Mouse (Mus musculus): ENCODE measurements around the gene Akap6. TPM values are rescaled to one million over a fixed set of nuclear protein-coding genes. Genes with fewer than 3 reads are reported as not detected.

Akap6 gene
- total RNA-seq, 2 experiments from 2014 or later, result 178 to 181 TPM

- no peak for DNase-seq (ENCODE audit: extremely low spot score in 1 of 2, low spot score in 2 of 2)
- Histone ChIP-seq H3K4me3 (no peak overlapping the region), H3K27ac (no peak overlapping the region; the same call in 1 of the 2 replicates)
- no peak for TF ChIP-seq CTCF (IDR thresholded peaks at IDR 0.05)
- intact Hi-C loops (cut with DNase I), result no loop called here
These were observed 91.2 kb downstream of the Akap6 start for GRCm38 (mm10) chr12:52790350-52790768.

GRCm38 (mm10) chr12:52794131-52794530 is 94.9 kb downstream of the Akap6 start:
- intact Hi-C loops (cut with DNase I), result no loop called here

DNA sequence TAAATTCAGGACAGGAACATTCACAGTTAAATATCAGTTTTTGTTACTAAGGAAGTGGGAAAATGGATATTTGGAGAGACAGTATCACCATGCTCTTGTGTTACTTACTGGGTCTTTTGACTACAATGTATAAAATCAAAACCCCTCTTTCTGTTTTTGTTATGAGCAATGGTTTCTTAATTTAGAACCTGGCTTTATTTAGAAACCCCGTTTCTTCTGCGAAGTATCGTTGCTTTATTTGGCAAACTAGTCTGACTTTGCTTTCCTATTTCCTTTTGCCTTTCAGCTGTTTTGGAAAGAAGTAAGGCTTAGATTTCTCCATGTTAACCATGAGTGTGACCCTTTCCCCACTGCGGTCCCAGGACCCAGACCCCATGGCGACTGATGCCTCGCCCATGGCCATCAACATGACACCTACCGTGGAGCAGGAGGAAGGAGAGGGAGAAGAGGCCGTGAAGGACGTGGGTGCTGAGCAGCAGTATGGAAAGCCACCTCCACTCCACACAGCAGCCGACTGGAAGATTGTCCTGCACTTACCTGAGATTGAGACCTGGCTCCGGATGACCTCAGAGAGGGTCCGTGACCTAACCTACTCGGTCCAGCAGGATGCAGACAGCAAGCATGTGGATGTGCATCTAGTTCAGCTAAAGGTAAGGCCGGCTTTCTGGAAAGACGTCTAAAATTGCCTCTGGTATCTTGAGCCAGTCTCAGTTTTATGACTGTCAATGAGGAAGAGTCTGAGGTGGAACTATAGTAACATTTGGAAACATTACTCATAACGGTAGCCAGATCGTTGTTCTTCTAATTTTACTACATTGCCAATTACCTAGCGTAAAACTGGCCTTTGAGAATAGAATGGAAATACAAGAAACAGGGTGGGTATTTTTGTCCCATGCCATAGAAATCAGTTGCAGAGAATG is 96.6 kb downstream of the Akap6 start:
- intact Hi-C loops (cut with DNase I), result no loop called here
- TF ChIP-seq CTCF (IDR thresholded peaks at IDR 0.05), result no peak
- no peak overlapping the region for H3K4me3 ChIP-seq
- H3K27ac ChIP-seq, result peak overlapping the region; percentile 70
- DNase-seq (ENCODE audit: extremely low spot score in 1 of 2, low spot score in 2 of 2), result no peak

More at GRCm38 (mm10) chr12:52794131-52794530, 94.9 kb downstream of the Akap6 start:
- DNase-seq (ENCODE audit: extremely low spot score in 1 of 2, low spot score in 2 of 2), result no peak
- TF ChIP-seq CTCF (IDR thresholded peaks at IDR 0.05), result no peak
- H3K27ac ChIP-seq, result no peak overlapping the region
- H3K4me3 ChIP-seq, result no peak overlapping the region

DNA sequence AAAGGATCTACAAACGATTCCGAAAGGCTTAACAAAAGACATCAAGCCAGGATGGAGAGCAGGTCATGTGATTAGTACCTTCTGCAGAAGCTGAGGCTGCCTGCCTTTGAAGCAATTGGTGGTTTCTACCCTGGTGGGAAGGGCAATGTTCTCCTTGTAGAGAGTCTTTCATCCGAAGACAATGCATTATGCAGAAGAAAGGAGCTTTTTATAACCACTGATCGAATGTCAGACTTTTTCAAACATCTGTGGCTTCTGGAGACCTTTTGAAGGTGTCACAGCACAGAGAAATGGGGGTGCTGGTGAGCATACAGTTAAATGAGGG is 97.2 kb downstream of the Akap6 start:
- TF ChIP-seq CTCF (IDR thresholded peaks at IDR 0.05), result no peak
- intact Hi-C loops (cut with DNase I), result no loop called here
- Histone ChIP-seq H3K27ac (no peak overlapping the region), H3K4me3 (no peak overlapping the region)
- DNase-seq (ENCODE audit: extremely low spot score in 1 of 2, low spot score in 2 of 2), result no peak

GRCm38 (mm10) chr12:52799717-52800116 is 100.5 kb downstream of the Akap6 start:
- intact Hi-C loops (cut with DNase I), result no loop called here
- no peak for DNase-seq (ENCODE audit: extremely low spot score in 1 of 2, low spot score in 2 of 2)
- no peak overlapping the region for H3K4me3 ChIP-seq

DNA sequence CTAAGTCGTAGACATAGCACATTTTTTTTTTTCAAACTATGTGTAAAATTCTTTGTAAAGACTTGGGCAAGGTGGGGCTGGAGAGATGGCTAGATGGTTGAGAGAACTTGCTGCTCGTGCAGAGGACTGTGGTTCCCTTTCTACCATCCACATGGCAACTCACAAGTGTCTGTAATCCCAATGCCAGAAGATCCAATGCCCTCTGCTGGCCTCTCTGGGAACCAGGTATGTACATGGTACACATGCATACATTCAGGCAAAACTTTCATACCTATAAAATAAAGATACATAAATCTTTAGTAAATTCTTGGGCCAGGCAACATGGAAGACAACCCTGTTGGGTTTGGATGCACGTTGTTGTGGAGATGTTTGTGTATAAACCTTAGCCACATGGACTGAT is 107.1 kb downstream of the Akap6 start:
- intact Hi-C loops (cut with DNase I), result no loop called here
- DNase-seq (ENCODE audit: extremely low spot score in 1 of 2, low spot score in 2 of 2), result no peak
- Histone ChIP-seq H3K4me3 (no peak overlapping the region), H3K27ac (no peak overlapping the region)
- TF ChIP-seq CTCF (IDR thresholded peaks at IDR 0.05), result peak; percentile 30

More at GRCm38 (mm10) chr12:52799717-52800116, 100.5 kb downstream of the Akap6 start:
- H3K27ac ChIP-seq, result no peak overlapping the region
- no peak for TF ChIP-seq CTCF (IDR thresholded peaks at IDR 0.05)

- TF ChIP-seq CTCF (IDR thresholded peaks at IDR 0.05), result no peak
- peak; percentile 39 to 59 for DNase-seq (ENCODE audit: extremely low spot score in 1 of 2, low spot score in 2 of 2)
- intact Hi-C loops (cut with DNase I), result loop anchor here (10.0 kb wide), 1 partner anchor 114 kb away; no protein-coding TSS in a partner anchor
- Histone ChIP-seq H3K27ac (no peak overlapping the region), H3K4me3 (no peak overlapping the region)
These were observed 119.4 kb downstream of the Akap6 start for GRCm38 (mm10) chr12:52818588-52818987.

DNA sequence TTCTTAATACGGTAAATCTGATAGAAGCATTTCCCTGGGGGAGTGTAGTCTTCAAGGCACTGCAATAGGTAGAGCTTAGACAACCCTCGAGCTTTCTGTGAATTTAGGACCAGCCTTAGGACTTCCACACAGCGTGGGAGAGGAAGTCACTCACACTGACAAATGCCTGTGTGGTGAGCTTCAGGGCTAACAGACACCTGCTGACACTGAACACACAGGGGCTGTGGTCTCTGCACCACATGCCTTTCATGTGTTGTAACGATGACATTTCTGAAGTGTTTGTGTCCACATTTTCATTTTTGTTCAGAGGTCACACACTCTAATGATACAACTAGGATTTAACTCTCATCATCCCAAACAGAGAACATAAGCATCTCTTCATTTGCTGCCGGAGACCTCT is 125.6 kb downstream of the Akap6 start:
- H3K4me3 ChIP-seq, result no peak overlapping the region
- DNase-seq (ENCODE audit: extremely low spot score in 1 of 2, low spot score in 2 of 2), result no peak
- no peak overlapping the region for H3K27ac ChIP-seq
- no peak for TF ChIP-seq CTCF (IDR thresholded peaks at IDR 0.05)
- intact Hi-C loops (cut with DNase I), result no loop called here

GRCm38 (mm10) chr12:52828944-52829736 is 130.0 kb downstream of the Akap6 start:
- intact Hi-C loops (cut with DNase I), result no loop called here
- no peak for TF ChIP-seq CTCF (IDR thresholded peaks at IDR 0.05)
- DNase-seq (ENCODE audit: extremely low spot score in 1 of 2, low spot score in 2 of 2), result no peak
- H3K27ac ChIP-seq, result no peak overlapping the region
- no peak overlapping the region for H3K4me3 ChIP-seq

DNA sequence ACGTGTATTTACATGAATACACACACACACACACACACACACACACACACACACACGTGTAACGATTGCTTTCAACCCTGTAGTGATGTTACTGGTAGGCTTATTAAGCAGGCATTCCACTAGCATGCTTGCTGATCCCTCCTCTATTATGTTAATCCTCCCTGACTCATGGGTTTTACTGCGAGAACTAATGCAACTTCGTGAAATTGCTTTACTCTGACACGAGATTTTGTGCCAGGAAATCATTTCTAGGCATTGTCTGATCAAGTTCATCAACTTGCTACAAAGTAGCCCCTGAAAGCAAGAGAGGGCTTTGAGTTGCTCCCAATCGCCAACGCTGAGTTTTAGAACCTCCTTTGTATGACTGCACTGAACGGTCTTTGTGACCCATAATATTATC is 132.6 kb downstream of the Akap6 start:
- H3K4me3 ChIP-seq, result no peak overlapping the region
- intact Hi-C loops (cut with DNase I), result loop anchor here (2.0 kb wide), 6 partner anchors 51 to 329 kb away; partner anchors contain the start of gene Arhgap5
- no peak overlapping the region for H3K27ac ChIP-seq
- no peak for DNase-seq (ENCODE audit: extremely low spot score in 1 of 2, low spot score in 2 of 2)
- TF ChIP-seq CTCF (IDR thresholded peaks at IDR 0.05), result no peak

- DNase-seq (ENCODE audit: extremely low spot score in 1 of 2, low spot score in 2 of 2), result peak; percentile 70 to 74
- intact Hi-C loops (cut with DNase I), result loop anchor here (2.0 kb wide), 6 partner anchors 51 to 329 kb away; partner anchors contain the start of gene Arhgap5
These were observed 133.0 kb downstream of the Akap6 start for GRCm38 (mm10) chr12:52832230-52832629.

DNA sequence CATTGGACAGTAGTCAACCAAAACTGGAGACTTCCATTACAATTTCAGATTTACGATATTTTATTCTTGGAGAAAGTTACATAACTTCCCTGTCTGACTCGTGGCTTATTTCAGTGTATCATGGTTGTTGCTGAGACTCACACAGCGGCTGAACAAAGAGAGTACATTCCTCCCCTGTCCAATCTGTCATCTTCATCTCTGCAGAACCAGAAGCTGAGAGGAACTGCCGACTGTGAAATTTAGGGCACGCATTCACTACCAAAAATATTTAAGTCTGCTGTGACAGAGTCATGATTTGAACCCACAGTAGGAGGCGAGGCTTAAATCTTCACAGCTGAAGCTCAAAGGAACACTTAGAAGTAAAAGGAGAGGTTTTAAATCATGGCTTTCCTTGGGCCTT is 134.0 kb downstream of the Akap6 start:
- Histone ChIP-seq H3K27ac (peak overlapping the region; percentile 78), H3K4me3 (no peak overlapping the region)
- no peak for TF ChIP-seq CTCF (IDR thresholded peaks at IDR 0.05)
- intact Hi-C loops (cut with DNase I), result loop anchor here (2.0 kb wide), 6 partner anchors 52 to 330 kb away; partner anchors contain the start of gene Arhgap5
- peak in 1 of 2 experiments; percentile 45 for DNase-seq (ENCODE audit: extremely low spot score in 1 of 2, low spot score in 2 of 2)

More at GRCm38 (mm10) chr12:52832230-52832629, 133.0 kb downstream of the Akap6 start:
- Histone ChIP-seq H3K27ac (peak overlapping the region; percentile 78), H3K4me3 (no peak overlapping the region)
- TF ChIP-seq CTCF (IDR thresholded peaks at IDR 0.05), result peak; percentile 95
